ENCODE assay signal across 8 mouse cellular contexts in genomic region chr8:46740513-46741280, GRCm38 (mm10). TPM values are rescaled to one million over a fixed set of nuclear protein-coding genes. Genes with fewer than 3 reads are reported as not detected.
DNase-seq lines count a peak whose midpoint lies in the region; ATAC-seq lines count a peak whose summit lies in the region.

No protein-coding gene starts in this region.

- H3K4me2 ChIP-seq in hindbrain, embryonic 14.5 days (replicated peaks): peak overlapping the region; percentile 92

- peak; percentile 73 for DNase-seq in NIH3T3 (ENCODE audit: low read depth)
- DNase-seq in cerebellum, postnatal 10 days: peak; percentile 79 to 81
- DNase-seq in frontal cortex, postnatal 36 days (ENCODE audit: low spot score in 2 of 2): peak; percentile 61 to 70
- peak; percentile 65 for DNase-seq in hindbrain, embryonic 14.5 days (ENCODE audit: low spot score)
- peak; percentile 52 to 67 for DNase-seq in left cerebral cortex, adult 18-20 months (ENCODE audit: low spot score in 2 of 2)
- DNase-seq in lung, postnatal 4 days: peak; percentile 82 to 88
- DNase-seq in retina, embryonic 14.5 days (ENCODE audit: low spot score): peak; percentile 77
- peak; percentile 65 to 71 for DNase-seq in thymus, postnatal 36 days

- no peaks in the 10 kb centered on the region for H3K36me3 ChIP-seq in hindbrain, embryonic 14.5 days (replicated peaks; ENCODE audit: control insufficient read depth, insufficient read depth)

- H3K9me3 ChIP-seq in hindbrain, embryonic 14.5 days (ENCODE audit: control insufficient read depth, low read length): 0 out of 2 replicates have a peak, but pooled peaks cover 4% of the 10 kb centered on the region

- peak; percentile 81 for ATAC-seq in hindbrain, embryonic 14.5 days (ENCODE audit: low FRiP score)

- no peaks in the 10 kb centered on the region for H3K27me3 ChIP-seq in hindbrain, embryonic 14.5 days (ENCODE audit: control insufficient read depth, insufficient read depth, low read length)

- H3K9ac ChIP-seq in hindbrain, embryonic 14.5 days: peak overlapping the region; percentile 99

- under 1% methylated on average over 81 of the region's 97 CpGs for WGBS in hindbrain, embryonic 14.5 days

- H3K4me1 ChIP-seq in hindbrain, embryonic 14.5 days (replicated peaks; ENCODE audit: control insufficient read depth, insufficient read depth, low read length): peaks cover 9% of the 10 kb centered on the region

- H3K27ac ChIP-seq in hindbrain, embryonic 14.5 days: peak overlapping the region; percentile 83

- H3K4me3 ChIP-seq in hindbrain, embryonic 14.5 days (replicated peaks; ENCODE audit: low read length): peak overlapping the region; percentile 92

RNA-seq across cellular contexts. Expression of gene Irf2, which starts 1.2 kb away (rescaled TPM):
- polyA plus RNA-seq in hindbrain, embryonic 14.5 days (2014; fragmentation: Nextera tagmentation; extraction: Ambion mirVana): 10.7 and 11.0 TPM in 2 replicates
- 10 to 100 TPM; 71.4 to 77.4 TPM for total RNA-seq in left cerebral cortex, adult 18-20 months (2021)

Comparison
In these comparisons a context has a peak if more than half of its experiments do, and no peak if none do; other contexts are left out.
1. Peak in every context shown above with its lines: DNase-seq, ATAC-seq, H3K4me3 ChIP-seq and H3K27ac ChIP-seq.